Mouse (Mus musculus) myocyte (in vitro differentiated cells): ENCODE results near the gene Chn2. TPM values are rescaled to one million over a fixed set of nuclear protein-coding genes. Genes with fewer than 3 reads are reported as not detected.

Experiments used
- H3K27me3 ChIP-seq: one replicate; pipeline ENCODE4 v1.6.1; 2011; ENCODE audit not compliant: control insufficient read depth, insufficient read depth, insufficient read length
- H3K36me3 ChIP-seq: one replicate; pipeline ENCODE4 v1.6.1; 2011; ENCODE audit not compliant: control insufficient read depth, insufficient read depth
- H3K4me2 ChIP-seq: one replicate; pipeline ENCODE4 v1.6.1; 2011; ENCODE audit warnings: low read depth, control low read depth
- H3K4me3 ChIP-seq: one replicate; pipeline ENCODE4 v1.5.1; 2011; ENCODE audit warnings: mild to moderate bottlenecking, control low read depth, moderate library complexity
- H3K79me2 ChIP-seq: one replicate; pipeline ENCODE4 v1.6.1; 2011; ENCODE audit not compliant: control insufficient read depth, insufficient read depth
- H3ac ChIP-seq: one replicate; pipeline ENCODE4 v1.6.1; 2011; ENCODE audit not compliant: control insufficient read depth, insufficient read length
- CEBPB ChIP-seq: IDR thresholded peaks from 2 replicates; pipeline ENCODE4 v1.6.1; 2011; ENCODE audit warnings: mild to moderate bottlenecking, moderate library complexity; ENCODE audit not compliant: poor library complexity, insufficient read depth, severe bottlenecking
- E2F4 ChIP-seq: IDR thresholded peaks from one replicate; pipeline ENCODE4 v1.6.1; 2011; ENCODE audit warnings: mild to moderate bottlenecking, control low read depth, moderate library complexity; ENCODE audit not compliant: insufficient read depth
- MAX ChIP-seq: IDR thresholded peaks from one replicate; pipeline ENCODE4 v1.6.1; 2011; ENCODE audit warnings: low read depth, mild to moderate bottlenecking, control low read depth
- MYOD1 ChIP-seq, 3 experiments: IDR thresholded peaks; one replicate each; pipeline ENCODE4 v1.6.1; 2011; ENCODE audit warnings: control low read depth in 2 of 3, low read depth in 2 of 3, mild to moderate bottlenecking in 2 of 3, moderate library complexity in 1 of 3; ENCODE audit not compliant: insufficient read length in 2 of 3, control insufficient read depth in 1 of 3
- MYOG ChIP-seq, 3 experiments: IDR thresholded peaks; one replicate each; pipeline ENCODE4 v1.6.1; 2011; ENCODE audit warnings: control low read depth in 2 of 3, low read depth in 2 of 3, mild to moderate bottlenecking in 2 of 3; ENCODE audit not compliant: insufficient read length in 2 of 3, control insufficient read depth in 1 of 3, insufficient read depth in 1 of 3
- POLR2A ChIP-seq: IDR thresholded peaks from one replicate; pipeline ENCODE4 v1.6.1; 2011; ENCODE audit warnings: low read depth, mild to moderate bottlenecking, control low read depth, moderate library complexity; ENCODE audit not compliant: insufficient read length
- POLR2AphosphoS2 ChIP-seq: IDR thresholded peaks from one replicate; pipeline ENCODE4 v1.6.1; 2011; ENCODE audit warnings: low read depth, control low read depth; ENCODE audit not compliant: insufficient read length
- REST ChIP-seq: IDR thresholded peaks from one replicate; pipeline ENCODE4 v1.6.1; 2011; ENCODE audit warnings: mild to moderate bottlenecking, control low read depth, moderate library complexity; ENCODE audit not compliant: insufficient read depth, insufficient read length
- SRF ChIP-seq: IDR thresholded peaks from one replicate; pipeline ENCODE4 v1.6.1; 2011; ENCODE audit warnings: low read depth; ENCODE audit not compliant: control insufficient read depth, insufficient read length
- TCF12 ChIP-seq: IDR thresholded peaks from one replicate; pipeline ENCODE4 v1.6.1; 2011; ENCODE audit warnings: mild to moderate bottlenecking, control low read depth; ENCODE audit not compliant: poor library complexity, insufficient read depth, severe bottlenecking
- TCF3 ChIP-seq: IDR thresholded peaks from one replicate; pipeline ENCODE4 v1.6.1; 2011; ENCODE audit warnings: low read depth, control low read depth; ENCODE audit not compliant: insufficient read length
- USF1 ChIP-seq: IDR thresholded peaks from one replicate; pipeline ENCODE4 v1.6.1; 2011; ENCODE audit warnings: low read depth, mild to moderate bottlenecking, control low read depth, moderate library complexity
- polyA plus RNA-seq: library from polyadenylated mRNA; unstranded; fragments of >200 nt; fragmentation: generic; extraction: Trizol; gene quantifications from one replicate; pipeline ENCODE4 v1.2.1, GENCODE M21; 2012; ENCODE audit warnings: missing spikeins

Gene Chn2
- polyA plus RNA-seq, 1 experiment = 6.5 TPM

GRCm38 (mm10) chr6:54206221-54206738 lies 166.9 kb downstream of the Chn2 start:
- Histone ChIP-seq H3K79me2 (no peaks in the 10 kb centered on the region), H3K27me3 (no peaks in the 10 kb centered on the region), H3ac (no peak overlapping the region), H3K4me3 (no peak overlapping the region), H3K36me3 (no peaks in the 10 kb centered on the region), H3K4me2 (no peak overlapping the region)
- TF ChIP-seq MYOD1 (IDR thresholded peaks at IDR 0.05; ENCODE audit: control insufficient read depth in 1 of 3, insufficient read length in 2 of 3, low read depth in 2 of 3) (no peak), MAX (no peak), TCF3 (no peak), POLR2A (no peak), USF1 (no peak), POLR2AphosphoS2 (no peak), CEBPB (no peak), E2F4 (no peak), TCF12 (no peak), REST (no peak)

- Histone ChIP-seq H3K4me3 (no peak overlapping the region), H3ac (no peak overlapping the region), H3K27me3 (no peaks in the 10 kb centered on the region), H3K36me3 (no peaks in the 10 kb centered on the region), H3K79me2 (no peaks in the 10 kb centered on the region), H3K4me2 (no peak overlapping the region)
- TF ChIP-seq CEBPB (no peak), TCF3 (no peak), MYOD1 (IDR thresholded peaks at IDR 0.05; ENCODE audit: control insufficient read depth in 1 of 3, insufficient read length in 2 of 3, low read depth in 2 of 3) (no peak), TCF12 (no peak), MYOG (IDR thresholded peaks at IDR 0.05; ENCODE audit: control insufficient read depth in 1 of 3, insufficient read depth in 1 of 3, insufficient read length in 2 of 3, low read depth in 2 of 3) (no peak), POLR2AphosphoS2 (no peak), E2F4 (no peak), SRF (no peak)
Measured at GRCm38 (mm10) chr6:54208786-54209185, 169.4 kb downstream of the Chn2 start.

- no peak overlapping the region for H3K4me2 ChIP-seq
- H3ac ChIP-seq = no peak overlapping the region
- no peak overlapping the region for H3K4me3 ChIP-seq
- H3K79me2 ChIP-seq = no peaks in the 10 kb centered on the region
- H3K27me3 ChIP-seq = no peaks in the 10 kb centered on the region
- TF ChIP-seq POLR2AphosphoS2 = no peak
- no peak for TF ChIP-seq E2F4
- TF ChIP-seq TCF12 = no peak
- H3K36me3 ChIP-seq = no peaks in the 10 kb centered on the region
Measured at GRCm38 (mm10) chr6:54210971-54211370, 171.6 kb downstream of the Chn2 start.

GRCm38 (mm10) chr6:54211939-54212338 lies 172.6 kb downstream of the Chn2 start:
- H3K4me3 ChIP-seq = no peak overlapping the region
- no peak overlapping the region for H3ac ChIP-seq
- no peaks in the 10 kb centered on the region for H3K36me3 ChIP-seq
- H3K27me3 ChIP-seq = no peaks in the 10 kb centered on the region
- TF ChIP-seq TCF12 (no peak), USF1 (no peak), CEBPB (no peak), POLR2A (no peak), TCF3 (no peak), MYOD1 (IDR thresholded peaks at IDR 0.05; ENCODE audit: control insufficient read depth in 1 of 3, insufficient read length in 2 of 3, low read depth in 2 of 3) (no peak), MYOG (IDR thresholded peaks at IDR 0.05; ENCODE audit: control insufficient read depth in 1 of 3, insufficient read depth in 1 of 3, insufficient read length in 2 of 3, low read depth in 2 of 3) (no peak)
- no peak overlapping the region for H3K4me2 ChIP-seq
- H3K79me2 ChIP-seq = no peaks in the 10 kb centered on the region

GRCm38 (mm10) chr6:54213743-54214142 lies 174.4 kb downstream of the Chn2 start:
- TF ChIP-seq POLR2AphosphoS2 (no peak), TCF3 (no peak), CEBPB (no peak), TCF12 (no peak), MYOG (IDR thresholded peaks at IDR 0.05; ENCODE audit: control insufficient read depth in 1 of 3, insufficient read depth in 1 of 3, insufficient read length in 2 of 3, low read depth in 2 of 3) (no peak), E2F4 (no peak), USF1 (no peak)
- Histone ChIP-seq H3K79me2 (no peaks in the 10 kb centered on the region), H3K36me3 (no peaks in the 10 kb centered on the region), H3K4me3 (no peak overlapping the region), H3ac (no peak overlapping the region), H3K27me3 (no peaks in the 10 kb centered on the region), H3K4me2 (no peak overlapping the region)
